Mouse (Mus musculus) CH12.LX (cell line): ENCODE measurements around the gene Mgat3. TPM values are rescaled to one million over a fixed set of nuclear protein-coding genes. Genes with fewer than 3 reads are reported as not detected.

ENCODE experiments used
- DNase-seq: peaks from one replicate; pipeline ENCODE4 v3.0.0-alpha.2; 2013; ENCODE audit errors: extremely low read depth
- H3K27ac ChIP-seq: 2 replicates; pipeline ENCODE4 v1.5.1; 2012; ENCODE audit warnings: low read depth, mild to moderate bottlenecking, control low read depth, moderate library complexity; ENCODE audit not compliant: insufficient read depth
- H3K27me3 ChIP-seq: replicated peaks from 2 replicates; pipeline ENCODE3; 2012; ENCODE audit warnings: inconsistent platforms
- H3K36me3 ChIP-seq, 2 experiments: replicated peaks in 1 of 2; 2 replicates each; pipeline versions ENCODE3 to v1.6.1; 2012; ENCODE audit warnings: inconsistent platforms in 1 of 2, low read length in 1 of 2, mild to moderate bottlenecking in 1 of 2, mixed read lengths in 1 of 2, moderate library complexity in 1 of 2; ENCODE audit not compliant: control insufficient read depth in 1 of 2, insufficient read depth in 1 of 2
- H3K4me1 ChIP-seq, 2 experiments: 2 replicates each; pipeline ENCODE4 v1.6.1; 2012; ENCODE audit warnings: inconsistent platforms in 1 of 2, moderate library complexity in 1 of 2; ENCODE audit not compliant: insufficient read depth in 2 of 2, control insufficient read depth in 1 of 2
- H3K4me2 ChIP-seq: 2 replicates; pipeline ENCODE4 v1.6.1; 2012; ENCODE audit warnings: low read depth, mild to moderate bottlenecking, control low read depth; ENCODE audit not compliant: poor library complexity, insufficient read depth, severe bottlenecking
- H3K4me3 ChIP-seq, 3 experiments: fragments of 150-350 bp in 1 of 3; sonication (generic) in 1 of 3; replicated peaks in 1 of 3; 2 replicates each; pipeline versions ENCODE3 to v1.5.1; 2011 to 2012; ENCODE audit warnings: low read depth in 2 of 3, low read length in 2 of 3, mild to moderate bottlenecking in 2 of 3, moderate library complexity in 2 of 3, control low read depth in 1 of 3, improper control_type of control experiment in 1 of 3, inconsistent platforms in 1 of 3, mixed read lengths in 1 of 3; ENCODE audit not compliant: poor library complexity in 1 of 3
- H3K79me2 ChIP-seq: replicated peaks from 2 replicates; pipeline ENCODE4 v1.6.1; 2012; ENCODE audit warnings: mild to moderate bottlenecking, moderate library complexity; ENCODE audit not compliant: control insufficient read depth, poor library complexity, insufficient read depth, severe bottlenecking; ENCODE audit errors: extremely low read depth
- H3K9ac ChIP-seq: 2 replicates; pipeline ENCODE4 v1.6.1; 2012; ENCODE audit warnings: low read depth, mild to moderate bottlenecking, control low read depth, moderate library complexity; ENCODE audit not compliant: insufficient read depth
- H3K9me3 ChIP-seq: replicated peaks from 2 replicates; pipeline ENCODE3; 2012; ENCODE audit warnings: low read length, inconsistent platforms, mixed read lengths
- CHD1 ChIP-seq: IDR thresholded peaks from 2 replicates; pipeline ENCODE4 v1.6.1; 2012; ENCODE audit warnings: low read depth, low read length, improper control_type of control experiment, inconsistent platforms
- CTCF ChIP-seq, 2 experiments: IDR thresholded peaks in 1 of 2; conservative IDR thresholded peaks in 1 of 2; 2 replicates each; pipeline ENCODE4 v1.5.1; 2011 to 2012; ENCODE audit warnings: low read depth in 2 of 2, low read length in 2 of 2, improper control_type of control experiment in 1 of 2, inconsistent platforms in 1 of 2, mild to moderate bottlenecking in 1 of 2, moderate library complexity in 1 of 2
- E2F4 ChIP-seq: IDR thresholded peaks from 2 replicates; pipeline ENCODE4 v1.6.1; 2011; ENCODE audit warnings: low read depth, low read length, improper control_type of control experiment; ENCODE audit not compliant: insufficient replicate concordance
- ELF1 ChIP-seq: IDR thresholded peaks from 2 replicates; pipeline ENCODE4 v1.6.1; 2014; ENCODE audit warnings: low read depth, mild to moderate bottlenecking, inconsistent platforms, low read length, improper control_type of control experiment
- EP300 ChIP-seq: IDR thresholded peaks from 2 replicates; pipeline ENCODE4 v1.6.1; 2011; ENCODE audit warnings: low read length, improper control_type of control experiment
- ETS1 ChIP-seq: conservative IDR thresholded peaks from 2 replicates; pipeline ENCODE4 v1.6.1; 2012; ENCODE audit warnings: low read depth, mild to moderate bottlenecking, inconsistent platforms, low read length, improper control_type of control experiment, moderate library complexity
- MAFK ChIP-seq: IDR thresholded peaks from 2 replicates; pipeline ENCODE4 v1.6.1; 2011; ENCODE audit warnings: low read length, improper control_type of control experiment; ENCODE audit not compliant: insufficient replicate concordance
- MAX ChIP-seq: IDR thresholded peaks from 2 replicates; pipeline ENCODE4 v1.6.1; 2011; ENCODE audit warnings: low read length, improper control_type of control experiment
- MAZ ChIP-seq: IDR thresholded peaks from 2 replicates; pipeline ENCODE4 v1.6.1; 2012; ENCODE audit warnings: low read depth, mild to moderate bottlenecking, inconsistent platforms, low read length, improper control_type of control experiment, moderate library complexity
- MEF2A ChIP-seq: IDR thresholded peaks from 2 replicates; pipeline ENCODE4 v1.6.1; 2014; ENCODE audit warnings: low read depth, mild to moderate bottlenecking, inconsistent platforms, low read length, improper control_type of control experiment, borderline replicate concordance
- NRF1 ChIP-seq: IDR thresholded peaks from 2 replicates; pipeline ENCODE4 v1.6.1; 2014; ENCODE audit warnings: low read depth, mild to moderate bottlenecking, inconsistent platforms, low read length, improper control_type of control experiment, moderate library complexity
- POLR2AphosphoS2 ChIP-seq: IDR thresholded peaks from 2 replicates; pipeline ENCODE4 v1.6.1; 2011; ENCODE audit warnings: low read depth, low read length, improper control_type of control experiment
- RAD21 ChIP-seq: IDR thresholded peaks from 2 replicates; pipeline ENCODE4 v1.6.1; 2011; ENCODE audit warnings: low read depth, mild to moderate bottlenecking, low read length, improper control_type of control experiment, moderate library complexity
- SIN3A ChIP-seq: IDR thresholded peaks from 2 replicates; pipeline ENCODE4 v1.6.1; 2012; ENCODE audit warnings: low read length, improper control_type of control experiment, inconsistent platforms
- SMC3 ChIP-seq: IDR thresholded peaks from 2 replicates; pipeline ENCODE4 v1.6.1; 2011; ENCODE audit warnings: low read depth, low read length, improper control_type of control experiment
- TBP ChIP-seq: conservative IDR thresholded peaks from 2 replicates; pipeline ENCODE4 v1.6.1; 2011; ENCODE audit warnings: low read depth, low read length, improper control_type of control experiment
- TCF12 ChIP-seq: IDR thresholded peaks from 2 replicates; pipeline ENCODE4 v1.6.1; 2014; ENCODE audit warnings: low read depth, mild to moderate bottlenecking, inconsistent platforms, low read length, improper control_type of control experiment
- UBTF ChIP-seq: IDR thresholded peaks from 2 replicates; pipeline ENCODE4 v1.6.1; 2012; ENCODE audit warnings: low read depth, mild to moderate bottlenecking, inconsistent platforms, low read length, improper control_type of control experiment, moderate library complexity
- USF1 ChIP-seq: IDR thresholded peaks from 2 replicates; pipeline ENCODE4 v1.6.1; 2014; ENCODE audit warnings: low read depth, mild to moderate bottlenecking, inconsistent platforms, low read length, improper control_type of control experiment
- ZKSCAN1 ChIP-seq: IDR thresholded peaks from 2 replicates; pipeline ENCODE4 v1.6.1; 2012; ENCODE audit warnings: low read depth, inconsistent platforms, low read length, improper control_type of control experiment, borderline replicate concordance
- ZNF384 ChIP-seq: IDR thresholded peaks from 2 replicates; pipeline ENCODE4 v1.6.1; 2012; ENCODE audit warnings: low read depth, low read length, improper control_type of control experiment, inconsistent platforms
- dilution Hi-C: fragments of 300-500 bp; cut with MboI; formaldehyde crosslinking; loops from 2 replicates; pipeline ENCODE4 v1.14.3; 2020; ENCODE audit warnings: low sequenced_read_pairs; ENCODE audit not compliant: extremely low pct_unique_long_range_greater_than_20kb, extremely low pct_ligation_motif_present
- in situ Hi-C: fragments of 300-500 bp; cut with MboI; formaldehyde crosslinking; loops from 3 replicates; pipeline ENCODE4 v1.14.3; 2019; ENCODE audit warnings: low sequenced_read_pairs, low pct_ligation_motif_present, low pct_unique_long_range_greater_than_20kb, mixed read lengths
- polyA plus RNA-seq: library from polyadenylated mRNA; unstranded; fragments of >175 nt; gene quantifications from 2 replicates; pipeline ENCODE4 v1.2.1, GENCODE M21; 2012; ENCODE audit warnings: low read depth; ENCODE audit not compliant: insufficient read length
- total RNA-seq, 2 experiments: library from RNA; depleted of rRNA; stranded (reverse); fragments of 300-350 nt in 1 of 2; fragments of >200 nt in 1 of 2; gene quantifications; 2 replicates each; pipeline ENCODE4 v1.2.3; 2012 to 2014

The Mgat3 gene
- total and polyA plus RNA-seq, 3 experiments = 0.09 to 0.36 (median 0.21) TPM

DNA sequence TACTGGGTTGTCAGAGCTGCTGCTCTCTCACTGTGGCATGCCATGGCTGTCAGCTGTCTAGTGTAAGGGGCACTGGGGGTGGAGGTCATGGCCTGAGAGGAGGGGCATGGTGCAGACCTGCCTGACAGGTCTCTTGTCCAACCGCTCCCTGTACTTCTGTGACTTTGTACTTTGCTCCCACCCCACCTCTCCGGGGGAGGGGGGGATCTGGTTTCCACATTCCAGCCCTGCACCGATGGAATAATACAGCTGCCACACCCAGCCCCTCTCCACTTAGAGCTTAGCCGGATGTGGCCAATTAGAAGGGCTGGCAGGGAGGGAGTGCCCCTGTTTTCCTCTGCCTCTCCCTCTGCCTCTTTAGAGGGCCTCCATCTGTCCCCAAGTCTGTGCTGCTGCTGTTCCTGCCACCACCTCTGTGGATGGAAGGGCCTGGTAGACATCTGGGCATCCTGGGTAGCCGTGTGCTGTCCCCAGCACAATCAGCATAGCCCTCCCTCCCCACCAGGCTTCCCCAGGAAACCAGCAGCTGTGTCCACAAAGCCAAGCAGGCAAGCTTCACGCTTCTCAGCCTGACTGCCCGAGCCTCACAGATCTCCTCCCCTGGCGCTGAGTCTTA, 14.1 kb upstream of the Mgat3 start:
- dilution Hi-C loops = no loop called here
- DNase-seq = no peak
- Histone ChIP-seq H3K79me2 (no peaks in the 10 kb centered on the region), H3K4me3 (no peak overlapping the region), H3K9ac (no peak overlapping the region), H3K36me3 (peaks cover 65 to 87% of the 10 kb centered on the region in 2 experiments), H3K27ac (no peak overlapping the region), H3K27me3 (no peaks in the 10 kb centered on the region), H3K4me2 (no peak overlapping the region), H3K4me1 (no peaks in the 10 kb centered on the region), H3K9me3 (no peaks in the 10 kb centered on the region)
- TF ChIP-seq CTCF (conservative IDR thresholded peaks at IDR 0.05 in 1 of 2, IDR thresholded peaks at IDR 0.05 in 1 of 2; ENCODE audit: low read depth in 2 of 2, low read length in 2 of 2) (no peak), TBP (no peak), ZNF384 (no peak), ELF1 (no peak), E2F4 (no peak), ETS1 (no peak), USF1 (no peak), RAD21 (no peak)
- in situ Hi-C loops = no loop called here

GRCm38 (mm10) chr15:80160223-80160622, 13.3 kb upstream of the Mgat3 start:
- no peak overlapping the region for H3K4me2 ChIP-seq
- peaks cover 59 to 79% of the 10 kb centered on the region in 2 experiments for H3K36me3 ChIP-seq
- in situ Hi-C loops = no loop called here
- TF ChIP-seq E2F4 (no peak), MAFK (no peak), RAD21 (no peak), MAX (no peak), MAZ (no peak), ZKSCAN1 (no peak), ELF1 (no peak), TCF12 (no peak), NRF1 (no peak), UBTF (no peak), CHD1 (no peak), MEF2A (no peak), SIN3A (no peak), SMC3 (no peak), EP300 (no peak), POLR2AphosphoS2 (no peak)
- no peak overlapping the region for H3K27ac ChIP-seq
- no peaks in the 10 kb centered on the region for H3K4me1 ChIP-seq
- DNase-seq = no peak
- no peaks in the 10 kb centered on the region for H3K27me3 ChIP-seq
- dilution Hi-C loops = no loop called here
- H3K4me3 ChIP-seq = no peak overlapping the region
- no peak overlapping the region for H3K9ac ChIP-seq
- H3K9me3 ChIP-seq = no peaks in the 10 kb centered on the region
- no peaks in the 10 kb centered on the region for H3K79me2 ChIP-seq
